8 mouse cellular contexts compared by ENCODE assay signal in genomic region chr10:61381823-61382222, GRCm38 (mm10). TPM values are rescaled to one million over a fixed set of nuclear protein-coding genes. Genes with fewer than 3 reads are reported as not detected.
A peak's percentile ranks its signal among the peaks of the same experiment; 100 is the strongest.
DNase-seq lines count a peak whose midpoint lies in the region; ATAC-seq lines count a peak whose summit lies in the region.

No protein-coding gene starts in this region.

- 17% methylated on average over 8 of the region's 8 CpGs for WGBS in forebrain, embryonic 13.5 days
- WGBS in intestine, embryonic 16.5 days: 13% methylated on average over 8 of the region's 8 CpGs

- ATAC-seq in forebrain, embryonic 13.5 days: no peak
- no peak for ATAC-seq in intestine, embryonic 16.5 days

- peak; percentile 44 for DNase-seq in adrenal gland, postnatal 14 days
- no peak for DNase-seq in adrenal gland, postnatal 4 days (ENCODE audit: low spot score in 2 of 2)
- peak; percentile 68 for DNase-seq in lung, postnatal 10 days
- DNase-seq in left cerebral cortex, postnatal 36 days (ENCODE audit: low spot score in 2 of 2): no peak
- no peak for DNase-seq in adrenal gland, postnatal 36 days
- no peak for DNase-seq in cerebellum, adult 8-10 months

- H3K27me3 ChIP-seq in forebrain, embryonic 13.5 days: peaks cover 13% of the 10 kb centered on the region
- H3K27me3 ChIP-seq in intestine, embryonic 16.5 days (replicated peaks; ENCODE audit: control insufficient read depth, insufficient read depth, low read length): no peaks in the 10 kb centered on the region

- peaks cover 36% of the 10 kb centered on the region for H3K4me1 ChIP-seq in forebrain, embryonic 13.5 days
- H3K4me1 ChIP-seq in intestine, embryonic 16.5 days (ENCODE audit: control insufficient read depth, insufficient read depth, low read length): peaks cover 25% of the 10 kb centered on the region

- H3K4me3 ChIP-seq in forebrain, embryonic 13.5 days: peak overlapping the region; percentile 59
- peak overlapping the region; percentile 66 for H3K4me3 ChIP-seq in intestine, embryonic 16.5 days (ENCODE audit: low read length)

- intact Hi-C loops in left cerebral cortex, postnatal 36 days (cut with DNase I): no loop called here

- peak overlapping the region; percentile 23; the same call in 1 of the 2 replicates for H3K9ac ChIP-seq in forebrain, embryonic 13.5 days
- H3K9ac ChIP-seq in intestine, embryonic 16.5 days (ENCODE audit: low read depth, low read length): peak overlapping the region; percentile 69

- no peaks in the 10 kb centered on the region for H3K9me3 ChIP-seq in forebrain, embryonic 13.5 days (replicated peaks)
- H3K9me3 ChIP-seq in intestine, embryonic 16.5 days (ENCODE audit: control insufficient read depth, low read length): no peaks in the 10 kb centered on the region

- peak overlapping the region; percentile 77 for H3K4me2 ChIP-seq in forebrain, embryonic 13.5 days
- peak overlapping the region; percentile 93 for H3K4me2 ChIP-seq in intestine, embryonic 16.5 days (ENCODE audit: low read depth, low read length)

- no peaks in the 10 kb centered on the region for H3K36me3 ChIP-seq in forebrain, embryonic 13.5 days (ENCODE audit: poor library complexity, severe bottlenecking)
- no peaks in the 10 kb centered on the region for H3K36me3 ChIP-seq in intestine, embryonic 16.5 days (ENCODE audit: control insufficient read depth, insufficient read depth, low read length)

- H3K27ac ChIP-seq in forebrain, embryonic 13.5 days: no peak overlapping the region
- no peak overlapping the region for H3K27ac ChIP-seq in intestine, embryonic 16.5 days (ENCODE audit: low read length)

RNA-seq across cellular contexts. Expression of gene Pald1, which starts 1.5 kb away (rescaled TPM):
- total RNA-seq in adrenal gland, postnatal 14 days (2021): 41.8 and 44.5 TPM in 2 replicates
- 10 to 100 TPM; 34.5 to 35.9 TPM for total RNA-seq in adrenal gland, postnatal 4 days (2021)
- 13.2 and 16.3 TPM in 2 replicates for polyA plus RNA-seq in forebrain, embryonic 13.5 days (2015; fragmentation: Nextera tagmentation; extraction: Ambion mirVana)
- 13.2 and 15.0 TPM in 2 replicates for polyA plus RNA-seq in intestine, embryonic 16.5 days (2015; fragmentation: Nextera tagmentation; extraction: Ambion mirVana)
- total RNA-seq in left cerebral cortex, postnatal 36 days (2021): 1 to 10 TPM; 7.5 to 9.5 TPM
- total RNA-seq in adrenal gland, postnatal 36 days (2021): 10 to 100 TPM; 21.0 to 22.8 TPM

RNA-seq across cellular contexts. Expression of gene Nodal, which starts 35.9 kb away (rescaled TPM):
- total RNA-seq in adrenal gland, postnatal 14 days (2021): not detected in 2 replicates
- total RNA-seq in adrenal gland, postnatal 4 days (2021): under 1 TPM in 1 of 2 experiments, not detected in 1; 0.14 TPM
- polyA plus RNA-seq in forebrain, embryonic 13.5 days (2015; fragmentation: Nextera tagmentation; extraction: Ambion mirVana): 0.08 TPM in 1 of 2 replicates, not detected in the other
- polyA plus RNA-seq in intestine, embryonic 16.5 days (2015; fragmentation: Nextera tagmentation; extraction: Ambion mirVana): 0.15 and 0.16 TPM in 2 replicates
- total RNA-seq in left cerebral cortex, postnatal 36 days (2021): under 1 TPM; 0.32 to 0.35 TPM
- not detected for total RNA-seq in adrenal gland, postnatal 36 days (2021)

Comparison
In these comparisons a context has a peak if more than half of its experiments do, and no peak if none do; other contexts are left out.
1. DNase-seq: peak in adrenal gland, postnatal 14 days (single experiment) and lung, postnatal 10 days (single experiment); none in adrenal gland, postnatal 4 days (0 of 2), left cerebral cortex, postnatal 36 days (0 of 2), adrenal gland, postnatal 36 days (0 of 2) and cerebellum, adult 8-10 months (single experiment).